Mouse (Mus musculus) activated CD4-positive, CD25-positive, alpha-beta regulatory T cell (primary cell): ENCODE measurements around the gene Gm20823. TPM values are rescaled to one million over a fixed set of nuclear protein-coding genes. Genes with fewer than 3 reads are reported as not detected.

Source experiments
- polyA plus RNA-seq, 2 experiments: library from polyadenylated mRNA; unstranded; fragments of 100-300 nt; shearing (Covaris generic); gene quantifications; one replicate each; pipeline ENCODE4 v1.2.1; 2017

Gm20823 gene
- polyA plus RNA-seq: not detected

GRCm38 (mm10) chrY:62464745-62465144, at the start of gene Gm20823:
Gene Gm20823, minus strand, starts transcription at chrY:62464845.

